Comparison of ENCODE assay signal across 23 mouse cellular contexts in the genomic region with DNA sequence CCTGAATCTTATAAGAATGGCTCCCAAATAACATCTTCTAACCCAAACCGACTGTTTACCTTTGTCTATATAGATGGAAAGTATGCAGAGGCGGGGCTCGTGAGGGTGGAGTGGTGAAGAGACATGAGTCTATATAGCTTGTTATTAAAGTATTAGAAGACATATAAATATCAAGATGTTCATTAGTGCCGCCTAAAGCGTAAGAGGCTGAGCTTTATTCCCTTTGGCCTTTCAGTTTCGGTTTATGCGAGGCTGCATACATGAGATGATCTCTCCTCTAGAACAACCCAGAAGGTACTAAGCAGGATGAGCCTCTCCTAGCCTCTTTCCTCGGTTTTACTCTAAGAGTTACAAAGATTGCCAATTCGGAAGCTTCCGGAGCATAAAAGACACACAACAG. TPM values are rescaled to one million over a fixed set of nuclear protein-coding genes. Genes with fewer than 3 reads are reported as not detected.
DNase-seq lines count a peak whose midpoint lies in the region; ATAC-seq and TF ChIP-seq lines count a peak whose summit lies in the region.
"Had no signal": no experiment of that assay in that cellular context is flagged by ENCODE, and none has a peak within 500 bp of the region (broad histone marks: within the 10 kb centered on the region; RNA-seq: fewer than 3 reads in every experiment).

No protein-coding gene starts in this region.

- WGBS in hindbrain, embryonic 10.5 days, result 87% methylated on average over 10 of the region's 10 CpGs
- WGBS in hindbrain, embryonic 16.5 days, result 81% methylated on average over 10 of the region's 10 CpGs
- 50% methylated on average over 10 of the region's 10 CpGs for WGBS in small intestine, adult 2 months

- no peak for TF ChIP-seq CTCF in bone marrow macrophage, adult 2 months (IDR thresholded peaks at IDR 0.05; ENCODE audit: low read depth, low read length)
- no peak for TF ChIP-seq CTCF in small intestine, adult 2 months (IDR thresholded peaks at IDR 0.05; ENCODE audit: extremely low read depth, insufficient read length, insufficient replicate concordance, low read depth, low read length)

- TF ChIP-seq POLR2A in bone marrow macrophage, adult 2 months (IDR thresholded peaks at IDR 0.05; ENCODE audit: borderline replicate concordance, low read depth, low read length), result no peak
- TF ChIP-seq POLR2A in small intestine, adult 2 months (IDR thresholded peaks at IDR 0.05; ENCODE audit: low read depth, low read length), result no peak

- no peaks in the 10 kb centered on the region for H3K9me3 ChIP-seq in hindbrain, embryonic 10.5 days
- no peaks in the 10 kb centered on the region for H3K9me3 ChIP-seq in hindbrain, embryonic 16.5 days (ENCODE audit: control insufficient read depth, low read length)
- H3K9me3 ChIP-seq: embryonic facial prominence, embryonic 13.5 days; forebrain, embryonic 12.5 days; G1E; heart, embryonic 15.5 days had no signal

- no peak for ATAC-seq in hindbrain, embryonic 16.5 days
- ATAC-seq in CD4-positive, CD25-positive, alpha-beta regulatory T cell, adult 4 months, result peak; percentile 78
- ATAC-seq: forebrain, embryonic 16.5 days had no signal

- no peaks in the 10 kb centered on the region for H3K27me3 ChIP-seq in hindbrain, embryonic 10.5 days (ENCODE audit: insufficient read depth, poor library complexity, severe bottlenecking)
- H3K27me3 ChIP-seq in hindbrain, embryonic 16.5 days (replicated peaks; ENCODE audit: control insufficient read depth, insufficient read depth, low read length), result no peaks in the 10 kb centered on the region
- H3K27me3 ChIP-seq in small intestine, adult 2 months (ENCODE audit: control insufficient read depth, insufficient read depth, low read length), result no peaks in the 10 kb centered on the region
- H3K27me3 ChIP-seq: embryonic facial prominence, embryonic 13.5 days; heart, embryonic 15.5 days had no signal

- H3K4me2 ChIP-seq in hindbrain, embryonic 16.5 days (ENCODE audit: low read length), result no peak overlapping the region
- H3K4me2 ChIP-seq: embryonic facial prominence, embryonic 13.5 days; forebrain, embryonic 12.5 days; heart, embryonic 11.5 days; heart, embryonic 15.5 days; hindbrain, embryonic 14.5 days had no signal

- peak overlapping the region; percentile 4; the same call in 1 of the 2 replicates for H3K27ac ChIP-seq in hindbrain, embryonic 10.5 days
- no peak overlapping the region for H3K27ac ChIP-seq in hindbrain, embryonic 16.5 days (ENCODE audit: low read depth, low read length)
- H3K27ac ChIP-seq in bone marrow macrophage, adult 2 months (ENCODE audit: insufficient read depth, low read depth, low read length), result peak overlapping the region; percentile 47
- H3K27ac ChIP-seq in small intestine, adult 2 months (ENCODE audit: insufficient read depth, low read depth, low read length), result peak overlapping the region; percentile 45
- H3K27ac ChIP-seq: embryonic facial prominence, embryonic 13.5 days; forebrain, embryonic 12.5 days; heart, adult 2 months; heart, embryonic 15.5 days; hindbrain, embryonic 14.5 days had no signal

- peaks cover 6% of the 10 kb centered on the region; the same call in 1 of the 2 replicates for H3K4me1 ChIP-seq in hindbrain, embryonic 10.5 days (replicated peaks)
- no peaks in the 10 kb centered on the region for H3K4me1 ChIP-seq in hindbrain, embryonic 16.5 days (ENCODE audit: control insufficient read depth, insufficient read depth, low read depth, low read length)
- peaks cover 18% of the 10 kb centered on the region for H3K4me1 ChIP-seq in bone marrow macrophage, adult 2 months (ENCODE audit: control insufficient read depth, insufficient read depth, low read length)
- peaks cover 15% of the 10 kb centered on the region; the same call in 1 of the 2 replicates for H3K4me1 ChIP-seq in small intestine, adult 2 months (ENCODE audit: control insufficient read depth, insufficient read depth, insufficient read length, low read length)
- H3K4me1 ChIP-seq: embryonic facial prominence, embryonic 13.5 days; forebrain, embryonic 12.5 days; heart, embryonic 15.5 days had no signal

- H3K36me3 ChIP-seq in hindbrain, embryonic 10.5 days, result no peaks in the 10 kb centered on the region
- no peaks in the 10 kb centered on the region for H3K36me3 ChIP-seq in hindbrain, embryonic 16.5 days (ENCODE audit: control insufficient read depth, insufficient read depth, low read length)
- H3K36me3 ChIP-seq in small intestine, adult 2 months (ENCODE audit: control insufficient read depth, insufficient read depth, low read length), result no peaks in the 10 kb centered on the region
- H3K36me3 ChIP-seq: embryonic facial prominence, embryonic 13.5 days; forebrain, embryonic 12.5 days; G1E; heart, embryonic 15.5 days had no signal

- no peak overlapping the region for H3K4me3 ChIP-seq in hindbrain, embryonic 10.5 days
- no peak overlapping the region for H3K4me3 ChIP-seq in hindbrain, embryonic 16.5 days (ENCODE audit: low read length)
- H3K4me3 ChIP-seq in bone marrow macrophage, adult 2 months (ENCODE audit: insufficient read depth, low read length), result no peak overlapping the region
- H3K4me3 ChIP-seq in small intestine, adult 2 months (ENCODE audit: low read depth, low read length), result peak overlapping the region; percentile 1; the same call in 1 of the 2 replicates
- H3K4me3 ChIP-seq: embryonic facial prominence, embryonic 13.5 days; forebrain, embryonic 12.5 days; heart, adult 2 months; heart, embryonic 15.5 days had no signal

- no peak overlapping the region for H3K9ac ChIP-seq in hindbrain, embryonic 16.5 days (ENCODE audit: low read depth, low read length)
- H3K9ac ChIP-seq: embryonic facial prominence, embryonic 13.5 days; forebrain, embryonic 12.5 days; heart, embryonic 15.5 days; hindbrain, embryonic 14.5 days had no signal

- no peak for DNase-seq in hindbrain, embryonic 10.5 days (ENCODE audit: low spot score)
- no peak for DNase-seq in urinary bladder, postnatal 4 days (ENCODE audit: low spot score in 2 of 2)
- DNase-seq in adrenal gland, adult 18-20 months (ENCODE audit: low spot score in 2 of 2), result no peak
- DNase-seq: adrenal gland, adult 2 months; adrenal gland, postnatal 36 days; B cell, adult 2 months; cerebellum, adult 11-12 months; cerebellum, adult 9-10 months; cerebellum, postnatal 36 days; gastrocnemius, postnatal 14 days; heart, postnatal 14 days had no signal

RNA-seq across cellular contexts. Expression of a gene that starts 47.2 kb away (rescaled TPM):
- polyA plus RNA-seq in hindbrain, embryonic 10.5 days (2016; fragmentation: Nextera tagmentation; extraction: Ambion mirVana), result 34.0 and 38.3 TPM in 2 replicates
- 26.9 and 28.1 TPM in 2 replicates for polyA plus RNA-seq in hindbrain, embryonic 16.5 days (2015; fragmentation: Nextera tagmentation; extraction: Ambion mirVana)
- 1 to 10 TPM; 2.5 to 3.4 TPM for polyA plus RNA-seq in CD4-positive, CD25-positive, alpha-beta regulatory T cell, adult 4 months (2017; shearing (Covaris generic))
- polyA plus RNA-seq in bone marrow macrophage, adult 2 months (2012; ENCODE audit: insufficient read depth, insufficient read length, missing spikeins), result 5.5 and 6.2 TPM in 2 replicates
- 2.3 and 5.2 TPM in 2 replicates for polyA plus RNA-seq in small intestine, adult 2 months (2012; rRNA removed)
- 10 to 100 TPM; 11.2 to 21.5 TPM for total RNA-seq in adrenal gland, adult 18-20 months (2021)
